Mouse (Mus musculus): Measurements from ENCODE around the gene Nlrp3. TPM values are rescaled to one million over a fixed set of nuclear protein-coding genes. Genes with fewer than 3 reads are reported as not detected.
"Not testable (repeated sequence)": the region's sequence is repeated elsewhere in the genome, so short reads cannot be mapped to it uniquely, and the experiment has no call there.

The Nlrp3 gene
- total RNA-seq, 2 experiments from 2014 or later = 0.77 to 0.89 TPM

DNA sequence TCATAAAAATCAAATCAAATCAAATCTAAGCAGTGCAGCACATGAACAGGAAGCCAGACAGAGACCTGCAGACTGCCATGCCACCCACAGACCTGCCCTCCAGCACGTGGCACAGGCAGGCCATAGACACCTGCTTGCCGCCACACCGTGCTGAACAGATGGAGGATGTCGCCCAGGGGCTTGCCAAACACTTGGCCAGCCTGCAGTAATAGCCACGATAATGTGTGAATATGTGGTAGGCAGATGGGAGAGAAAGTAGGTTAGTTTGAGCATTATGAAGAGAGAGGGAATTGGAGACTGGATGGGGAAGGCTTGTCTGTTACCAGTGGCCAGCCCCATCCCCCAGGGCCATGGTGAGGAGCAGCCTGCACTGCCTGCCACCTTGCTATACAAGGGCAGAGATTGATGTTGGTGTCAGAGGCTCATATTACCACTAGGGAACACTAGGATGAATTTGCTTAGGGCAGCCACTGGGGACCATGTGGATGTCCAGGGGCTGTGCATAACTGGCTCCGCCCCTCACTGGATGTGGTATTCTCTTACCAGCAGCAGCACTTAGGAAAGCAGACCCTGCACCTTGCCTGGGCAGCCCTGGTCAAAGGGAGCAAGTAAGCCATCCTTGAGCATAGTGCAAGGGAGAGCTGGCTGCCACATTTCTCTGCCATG, 10.4 kb upstream of the Nlrp3 start:
- DNase-seq (ENCODE audit: low spot score in 2 of 2) = peak; percentile 49 to 62
- intact Hi-C loops (cut with DNase I) = no loop called here

DNA sequence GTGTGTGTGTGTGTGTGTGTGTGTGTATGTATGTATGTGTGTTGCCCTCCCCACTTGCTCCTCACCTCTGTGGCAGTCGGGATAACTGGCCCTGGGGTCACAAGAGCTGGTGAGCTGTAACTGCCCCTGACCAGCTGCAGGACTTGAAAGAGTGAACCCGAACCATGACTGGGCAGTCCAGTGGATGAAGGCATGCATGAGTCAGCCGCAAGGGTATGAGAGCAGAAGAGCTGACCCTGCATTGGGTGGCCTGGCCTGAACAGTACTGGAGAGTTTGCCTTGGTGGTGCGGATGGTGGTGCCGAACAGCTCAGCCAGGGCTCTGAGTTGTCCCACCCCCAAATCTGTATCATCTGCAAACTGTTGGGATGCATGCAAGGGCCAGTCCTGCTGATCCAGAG, 9.8 kb upstream of the Nlrp3 start:
- intact Hi-C loops (cut with DNase I) = no loop called here
- no peak for DNase-seq (ENCODE audit: low spot score in 2 of 2)

DNA sequence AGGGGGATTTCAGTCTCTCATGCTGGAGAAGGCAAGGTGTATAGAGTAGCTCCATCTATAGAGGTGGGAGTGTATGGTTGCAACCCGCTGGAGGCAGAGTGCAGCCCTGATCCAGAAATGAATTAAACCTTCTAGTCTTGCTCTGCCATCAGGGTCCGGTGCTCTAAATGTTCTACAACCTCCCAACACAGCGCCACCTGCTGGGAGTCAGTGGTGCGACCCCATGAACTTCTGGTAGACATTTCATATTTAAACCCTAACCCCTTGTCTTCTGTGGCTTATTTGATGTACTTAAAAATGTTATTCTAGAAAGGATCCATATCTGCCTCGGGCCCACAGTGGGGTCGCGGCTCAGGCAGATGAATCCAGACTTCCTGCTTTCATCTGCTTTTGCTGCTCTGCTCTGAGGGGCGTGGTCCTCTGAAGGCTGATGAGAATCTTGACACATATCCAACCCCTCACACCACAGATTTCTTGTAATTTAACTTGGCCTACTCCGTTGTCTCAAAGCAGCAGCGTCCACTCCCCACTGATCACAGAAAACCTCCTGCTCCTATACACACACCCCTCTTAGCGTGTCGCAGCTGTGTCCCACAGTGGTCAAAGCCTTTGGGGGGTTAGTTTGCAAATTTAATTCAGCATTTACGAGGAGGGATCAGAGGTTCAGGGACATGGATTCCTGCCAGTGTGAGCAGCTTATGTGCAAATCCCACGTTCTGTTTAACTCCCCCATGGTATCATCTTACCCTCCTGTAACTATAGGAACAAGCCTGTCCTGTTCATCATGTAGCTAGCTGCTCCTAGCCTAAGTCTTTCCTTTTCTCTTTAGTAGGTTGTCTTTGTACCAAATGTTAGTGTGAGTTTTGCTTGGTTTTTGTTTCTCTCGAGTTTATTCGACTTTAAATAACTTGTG, 3.9 kb upstream of the Nlrp3 start:
- DNase-seq (ENCODE audit: low spot score in 2 of 2) = no peak
- intact Hi-C loops (cut with DNase I) = no loop called here

GRCm38 (mm10) chr11:59538387-59538786, 3.0 kb upstream of the Nlrp3 start:
- peak in 1 of 2 experiments; percentile 29 for DNase-seq (ENCODE audit: low spot score in 2 of 2)

DNA sequence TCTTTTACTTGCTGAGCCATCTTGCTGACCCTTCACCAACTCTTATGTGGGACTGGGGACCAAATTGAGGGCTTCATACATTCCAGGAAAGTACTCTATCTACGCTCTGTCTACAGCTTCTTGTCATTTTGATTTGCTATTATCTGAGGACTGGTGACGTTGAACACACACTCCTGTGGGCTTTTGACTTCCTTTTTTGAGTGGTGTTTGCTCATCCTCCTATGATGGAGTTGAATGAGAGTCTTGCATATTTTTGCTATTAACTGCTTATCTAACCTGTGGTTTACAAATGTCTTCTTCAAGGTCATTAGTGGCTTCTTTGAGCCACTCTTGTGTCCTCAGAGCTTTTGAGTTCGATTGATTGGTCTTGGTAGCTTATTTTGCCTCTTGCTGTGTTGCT, 1.2 kb upstream of the Nlrp3 start:
- intact Hi-C loops (cut with DNase I) = no loop called here
- no peak for DNase-seq (ENCODE audit: low spot score in 2 of 2)

More at GRCm38 (mm10) chr11:59538387-59538786, 3.0 kb upstream of the Nlrp3 start:
- intact Hi-C loops (cut with DNase I) = no loop called here

DNA sequence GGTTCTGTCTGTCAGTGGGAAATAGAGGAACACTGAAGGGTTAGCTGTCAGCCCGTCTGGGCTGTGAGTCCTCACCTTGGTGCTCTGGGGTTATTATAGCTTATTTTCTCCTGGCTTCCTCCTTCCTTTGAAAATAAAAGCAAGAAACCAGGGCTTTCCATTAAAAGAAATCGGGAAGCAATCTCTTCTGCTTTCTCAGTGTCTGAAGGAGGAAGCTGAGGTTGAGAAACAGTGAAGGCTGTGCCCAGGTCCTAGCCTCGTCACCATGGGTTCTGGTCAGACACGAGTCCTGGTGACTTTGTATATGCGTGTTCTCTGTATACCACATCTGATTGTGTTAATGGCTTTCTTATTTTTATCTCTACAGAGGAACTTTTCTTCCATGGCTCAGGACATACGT, 1.1 kb downstream of the Nlrp3 start:
- intact Hi-C loops (cut with DNase I) = no loop called here
- DNase-seq (ENCODE audit: low spot score in 2 of 2) = no peak

DNA sequence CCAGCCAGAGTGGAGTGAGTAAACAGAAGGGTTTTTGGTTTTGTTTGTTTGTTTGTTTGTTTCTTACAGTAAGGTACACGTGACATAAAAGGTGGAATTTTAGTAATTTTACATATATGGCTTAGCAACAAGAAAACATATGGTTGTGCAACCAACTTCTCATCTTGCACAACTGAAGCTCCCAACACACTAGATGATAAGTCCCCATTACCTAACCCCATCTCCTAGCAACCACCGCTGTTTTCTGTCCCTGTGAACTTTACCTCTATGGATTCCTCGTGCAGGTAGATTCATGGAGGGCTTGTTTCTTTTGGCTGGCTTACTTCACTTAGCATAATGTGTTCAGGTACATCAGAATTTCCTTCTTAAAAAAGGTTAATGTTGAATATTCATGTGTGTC, 2.0 kb downstream of the Nlrp3 start:
- DNase-seq (ENCODE audit: low spot score in 2 of 2) = no peak
- intact Hi-C loops (cut with DNase I) = no loop called here

- peak in 1 of 2 experiments; percentile 37 for DNase-seq (ENCODE audit: low spot score in 2 of 2)
- intact Hi-C loops (cut with DNase I) = no loop called here
These were observed 2.6 kb downstream of the Nlrp3 start for GRCm38 (mm10) chr11:59544005-59544404.

- intact Hi-C loops (cut with DNase I) = no loop called here
These were observed 12.8 kb downstream of the Nlrp3 start for GRCm38 (mm10) chr11:59554127-59554526.

DNA sequence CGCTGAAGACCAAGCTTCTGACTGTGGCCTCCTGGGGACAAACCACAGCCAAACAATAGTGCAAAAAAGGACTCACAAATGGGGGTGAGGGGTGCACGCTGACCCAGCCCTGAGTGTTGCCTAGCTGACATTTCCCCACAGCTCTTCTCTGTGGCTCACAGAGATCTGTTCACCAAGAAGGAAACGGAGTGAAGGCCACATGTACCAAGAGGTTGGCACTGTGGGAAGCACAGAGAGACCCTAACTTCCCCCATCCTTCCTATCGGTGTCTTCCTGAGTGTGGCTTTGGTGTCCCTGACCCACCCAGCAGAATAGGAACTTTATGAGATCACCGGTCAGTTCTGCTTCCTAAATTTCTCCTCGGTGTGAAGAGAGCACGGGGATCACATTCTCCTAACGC, 13.2 kb downstream of the Nlrp3 start:
- DNase-seq (ENCODE audit: low spot score in 2 of 2) = no peak
- intact Hi-C loops (cut with DNase I) = no loop called here

More at GRCm38 (mm10) chr11:59554127-59554526, 12.8 kb downstream of the Nlrp3 start:
- no peak for DNase-seq (ENCODE audit: low spot score in 2 of 2)

DNA sequence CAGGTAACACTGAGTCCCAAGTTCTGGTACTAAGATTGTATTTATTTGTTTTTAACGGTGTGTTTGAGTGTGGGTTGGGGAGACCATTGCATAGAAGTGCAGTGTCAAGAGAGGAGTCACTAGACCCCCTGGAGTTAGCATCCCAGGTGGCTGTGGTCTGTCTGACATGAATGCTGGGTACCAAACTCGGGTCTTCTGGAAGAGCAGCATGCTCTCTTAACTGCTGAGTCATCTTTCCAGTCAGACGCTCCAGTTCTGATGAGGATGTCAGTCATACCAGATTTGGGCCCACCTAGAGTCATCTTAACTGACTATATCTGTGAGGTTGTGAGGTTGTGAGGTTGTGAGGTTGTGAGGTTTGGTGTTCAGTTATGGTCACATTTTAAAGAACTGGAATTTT, 19.5 kb downstream of the Nlrp3 start:
- DNase-seq (ENCODE audit: low spot score in 2 of 2) = no peak
- intact Hi-C loops (cut with DNase I) = no loop called here

GRCm38 (mm10) chr11:59562336-59562735, 21.0 kb downstream of the Nlrp3 start:
- intact Hi-C loops (cut with DNase I) = no loop called here

GRCm38 (mm10) chr11:59562837-59563236, 21.5 kb downstream of the Nlrp3 start:
- no peak for DNase-seq (ENCODE audit: low spot score in 2 of 2)
- intact Hi-C loops (cut with DNase I) = no loop called here

More at GRCm38 (mm10) chr11:59562336-59562735, 21.0 kb downstream of the Nlrp3 start:
- no peak for DNase-seq (ENCODE audit: low spot score in 2 of 2)

DNA sequence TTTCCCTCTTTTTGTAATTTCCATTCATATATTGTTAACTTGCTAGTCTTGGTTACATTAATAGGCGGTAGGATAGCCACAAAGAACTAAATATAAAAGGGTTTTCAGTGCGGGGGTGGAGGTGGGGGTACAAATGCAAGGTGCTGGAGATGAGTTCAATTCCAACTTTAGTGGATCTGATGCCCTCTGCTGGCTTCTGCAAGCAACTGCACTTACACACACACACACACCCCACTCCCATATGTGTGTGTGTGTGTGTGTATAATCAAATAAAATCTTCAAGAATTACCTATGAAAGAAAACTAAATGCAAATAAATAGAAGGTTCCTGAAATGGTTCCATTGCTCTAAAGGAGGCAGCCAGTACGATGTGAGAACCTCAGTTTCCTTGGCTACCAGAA, 27.9 kb downstream of the Nlrp3 start:
- DNase-seq (ENCODE audit: low spot score in 2 of 2) = no peak
- intact Hi-C loops (cut with DNase I) = loop anchor here (1.0 kb wide), 1 partner anchor 44 kb away; no protein-coding TSS in a partner anchor

DNA sequence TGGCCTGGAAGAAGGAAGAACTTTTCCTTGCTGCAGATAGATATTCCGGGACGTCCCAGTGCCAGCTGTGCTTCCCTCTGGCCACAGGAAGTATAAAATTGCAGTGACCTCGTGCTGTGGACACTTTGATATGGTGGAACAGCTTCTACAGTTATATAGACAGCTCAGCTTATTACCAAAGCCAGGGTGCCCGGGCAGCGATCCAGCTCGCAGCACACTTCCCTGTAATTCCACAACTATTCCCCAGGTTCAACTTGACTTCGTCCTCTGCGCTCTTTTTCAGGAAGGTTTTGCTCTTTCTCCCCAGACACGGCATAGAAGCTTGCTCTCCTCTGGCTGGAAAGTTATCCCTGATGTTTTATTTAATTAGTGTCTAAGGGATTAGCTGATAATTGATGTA, 34.4 kb downstream of the Nlrp3 start:
- intact Hi-C loops (cut with DNase I) = no loop called here
- DNase-seq (ENCODE audit: low spot score in 2 of 2) = no peak

- not testable (repeated sequence) for DNase-seq (ENCODE audit: low spot score in 2 of 2)
These were observed 34.8 kb downstream of the Nlrp3 start, which contains the start of gene Olfr222 for GRCm38 (mm10) chr11:59576135-59576534. Gene Olfr222, minus strand, starts transcription at chr11:59576235.

DNA sequence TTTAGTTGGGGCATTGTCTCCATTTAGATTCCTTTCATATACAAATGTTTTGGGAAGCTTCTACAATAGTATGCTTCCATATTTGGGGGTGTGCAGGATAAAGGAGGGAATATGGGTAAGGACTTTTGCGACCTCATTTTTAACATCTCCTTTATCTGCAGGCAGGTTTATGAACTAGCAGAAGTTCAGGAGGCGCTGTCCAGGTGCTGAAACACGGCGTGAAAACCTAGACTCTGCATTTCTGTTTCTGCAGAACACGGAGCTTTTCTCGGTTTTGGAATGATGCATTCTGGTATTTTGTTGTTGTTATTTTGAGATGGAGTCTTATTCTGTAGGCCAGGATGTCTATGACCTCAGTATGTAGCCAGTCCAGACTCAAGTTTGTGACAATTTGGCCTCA, 43.2 kb downstream of the Nlrp3 start:
- DNase-seq (ENCODE audit: low spot score in 2 of 2) = no peak
- intact Hi-C loops (cut with DNase I) = no loop called here

More at GRCm38 (mm10) chr11:59576135-59576534, 34.8 kb downstream of the Nlrp3 start, which contains the start of gene Olfr222:
- intact Hi-C loops (cut with DNase I) = not testable (repeated sequence)

- intact Hi-C loops (cut with DNase I) = no loop called here
- no peak for DNase-seq (ENCODE audit: low spot score in 2 of 2)
These were observed 48.1 kb downstream of the Nlrp3 start for GRCm38 (mm10) chr11:59589496-59589895.

GRCm38 (mm10) chr11:59593189-59593588, 51.8 kb downstream of the Nlrp3 start, which contains the start of gene Olfr223:
Gene Olfr223, minus strand, starts transcription at chr11:59593289.
- intact Hi-C loops (cut with DNase I) = no loop called here
- DNase-seq (ENCODE audit: low spot score in 2 of 2) = no peak

DNA sequence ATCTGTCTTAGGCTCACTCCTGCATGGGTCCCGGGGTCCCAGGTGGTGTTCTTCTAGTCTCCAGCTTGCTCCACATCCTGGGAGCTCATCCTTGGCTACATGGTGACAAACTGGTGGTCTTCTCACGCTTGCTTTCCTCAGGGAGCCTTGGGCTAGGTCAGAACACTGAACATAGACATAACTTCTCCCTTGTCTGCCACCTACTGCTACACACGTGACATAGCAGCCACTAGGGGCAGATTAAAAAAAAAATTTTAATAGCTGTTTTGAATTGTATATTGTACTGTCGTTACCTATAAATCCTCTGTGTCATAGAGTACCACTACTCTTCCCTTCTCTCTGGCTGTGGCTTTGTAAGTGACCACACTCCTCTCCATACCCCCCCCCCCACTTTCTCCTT, 54.7 kb downstream of the Nlrp3 start:
- DNase-seq (ENCODE audit: low spot score in 2 of 2) = no peak
- intact Hi-C loops (cut with DNase I) = no loop called here

Measured in left cerebral cortex, postnatal 36 days (tissue).